ENCODE assay signal across 8 mouse cellular contexts in genomic region chr16:63863181-63863580, GRCm38 (mm10). TPM values are rescaled to one million over a fixed set of nuclear protein-coding genes. Genes with fewer than 3 reads are reported as not detected.
DNase-seq lines count a peak whose midpoint lies in the region; ATAC-seq lines count a peak whose summit lies in the region.

No protein-coding gene starts in this region.

- H3K27ac ChIP-seq in lung, embryonic 16.5 days (ENCODE audit: low read length), result no peak overlapping the region
- peak overlapping the region; percentile 51; the same call in 1 of the 2 replicates for H3K27ac ChIP-seq in embryonic facial prominence, embryonic 10.5 days (replicated peaks)
- peak overlapping the region; percentile 56; the same call in 1 of the 2 replicates for H3K27ac ChIP-seq in hindbrain, embryonic 16.5 days (ENCODE audit: low read depth, low read length)
- H3K27ac ChIP-seq in midbrain, embryonic 13.5 days, result peak overlapping the region; percentile 40; the same call in 1 of the 2 replicates

- peak overlapping the region; percentile 75 for H3K4me3 ChIP-seq in lung, embryonic 16.5 days (ENCODE audit: low read length)
- H3K4me3 ChIP-seq in embryonic facial prominence, embryonic 10.5 days, result peak overlapping the region; percentile 75
- peak overlapping the region; percentile 80 for H3K4me3 ChIP-seq in hindbrain, embryonic 16.5 days (ENCODE audit: low read length)
- H3K4me3 ChIP-seq in midbrain, embryonic 13.5 days (replicated peaks), result peak overlapping the region; percentile 72

- H3K27me3 ChIP-seq in lung, embryonic 16.5 days (ENCODE audit: control insufficient read depth, insufficient read depth, low read depth, low read length), result no peaks in the 10 kb centered on the region; the same call in 1 of the 2 replicates
- H3K27me3 ChIP-seq in embryonic facial prominence, embryonic 10.5 days (replicated peaks; ENCODE audit: low read depth, poor library complexity, severe bottlenecking), result peaks cover 37% of the 10 kb centered on the region
- H3K27me3 ChIP-seq in hindbrain, embryonic 16.5 days (replicated peaks; ENCODE audit: control insufficient read depth, insufficient read depth, low read length), result no peaks in the 10 kb centered on the region
- H3K27me3 ChIP-seq in midbrain, embryonic 13.5 days, result peaks cover 44% of the 10 kb centered on the region

- H3K36me3 ChIP-seq in lung, embryonic 16.5 days (ENCODE audit: control insufficient read depth, insufficient read depth, low read length), result no peaks in the 10 kb centered on the region
- no peaks in the 10 kb centered on the region for H3K36me3 ChIP-seq in embryonic facial prominence, embryonic 10.5 days (replicated peaks)
- H3K36me3 ChIP-seq in hindbrain, embryonic 16.5 days (ENCODE audit: control insufficient read depth, insufficient read depth, low read length), result no peaks in the 10 kb centered on the region
- H3K36me3 ChIP-seq in midbrain, embryonic 13.5 days, result no peaks in the 10 kb centered on the region

- 0 out of 2 replicates have a peak overlapping the region, but pooled peaks have one; percentile 35 for H3K9ac ChIP-seq in lung, embryonic 16.5 days (ENCODE audit: low read length)
- peak overlapping the region; percentile 63 for H3K9ac ChIP-seq in hindbrain, embryonic 16.5 days (ENCODE audit: low read depth, low read length)
- H3K9ac ChIP-seq in midbrain, embryonic 13.5 days (replicated peaks), result peak overlapping the region; percentile 69

- H3K4me2 ChIP-seq in lung, embryonic 16.5 days (ENCODE audit: low read depth, low read length), result peak overlapping the region; percentile 87
- H3K4me2 ChIP-seq in hindbrain, embryonic 16.5 days (ENCODE audit: low read length), result peak overlapping the region; percentile 65
- H3K4me2 ChIP-seq in midbrain, embryonic 13.5 days (replicated peaks), result peak overlapping the region; percentile 85

- no peaks in the 10 kb centered on the region for H3K9me3 ChIP-seq in lung, embryonic 16.5 days (ENCODE audit: control insufficient read depth, low read length)
- no peaks in the 10 kb centered on the region for H3K9me3 ChIP-seq in embryonic facial prominence, embryonic 10.5 days
- H3K9me3 ChIP-seq in hindbrain, embryonic 16.5 days (ENCODE audit: control insufficient read depth, low read length), result no peaks in the 10 kb centered on the region
- H3K9me3 ChIP-seq in midbrain, embryonic 13.5 days, result no peaks in the 10 kb centered on the region

- no peak for DNase-seq in lung, postnatal 10 days
- DNase-seq in embryonic facial prominence, embryonic 10.5 days (ENCODE audit: low spot score), result peak; percentile 49
- no peak for DNase-seq in spleen, postnatal 14 days (ENCODE audit: low spot score in 2 of 2)
- no peak for DNase-seq in thymus, postnatal 14 days
- no peak for DNase-seq in spleen, postnatal 10 days (ENCODE audit: low spot score in 2 of 2)

- under 1% methylated on average over 12 of the region's 12 CpGs for WGBS in lung, embryonic 16.5 days
- under 1% methylated on average over 12 of the region's 12 CpGs for WGBS in embryonic facial prominence, embryonic 10.5 days
- WGBS in hindbrain, embryonic 16.5 days, result 1% methylated on average over 12 of the region's 12 CpGs
- 1% methylated on average over 12 of the region's 12 CpGs for WGBS in midbrain, embryonic 13.5 days

- ATAC-seq in lung, embryonic 16.5 days (ENCODE audit: low read depth), result 0 out of 2 replicates have a peak, but pooled peaks have one; percentile 21
- ATAC-seq in hindbrain, embryonic 16.5 days, result peak; percentile 68
- peak; percentile 65 for ATAC-seq in midbrain, embryonic 13.5 days

- H3K4me1 ChIP-seq in lung, embryonic 16.5 days (replicated peaks; ENCODE audit: control insufficient read depth, insufficient read depth, low read length), result no peaks in the 10 kb centered on the region
- peaks cover 6% of the 10 kb centered on the region for H3K4me1 ChIP-seq in embryonic facial prominence, embryonic 10.5 days
- peaks cover 5% of the 10 kb centered on the region; the same call in 1 of the 2 replicates for H3K4me1 ChIP-seq in hindbrain, embryonic 16.5 days (ENCODE audit: control insufficient read depth, insufficient read depth, low read depth, low read length)
- peaks cover 9% of the 10 kb centered on the region; the same call in 1 of the 2 replicates for H3K4me1 ChIP-seq in midbrain, embryonic 13.5 days (replicated peaks)

RNA-seq across cellular contexts. Expression of gene Epha3, which starts 0.8 kb away (rescaled TPM):
- polyA plus RNA-seq in lung, embryonic 16.5 days (2015; fragmentation: Nextera tagmentation; extraction: Ambion mirVana), result 34.1 and 36.3 TPM in 2 replicates
- polyA plus RNA-seq in embryonic facial prominence, embryonic 10.5 days (2016; fragmentation: Nextera tagmentation; extraction: Ambion mirVana), result 20.8 and 27.7 TPM in 2 replicates
- polyA plus RNA-seq in hindbrain, embryonic 16.5 days (2015; fragmentation: Nextera tagmentation; extraction: Ambion mirVana), result 19.2 and 22.0 TPM in 2 replicates
- polyA plus RNA-seq in midbrain, embryonic 13.5 days (2015; fragmentation: Nextera tagmentation; extraction: Ambion mirVana), result 28.5 and 35.0 TPM in 2 replicates
